Mouse (Mus musculus) cerebellum, adult 2 months (tissue): ENCODE data around the gene Atf7.

Source experiments
- CTCF ChIP-seq: fragments of 200-500 bp; IDR thresholded peaks from 2 replicates; pipeline ENCODE4 v1.5.1; 2011; ENCODE audit warnings: low read depth, mild to moderate bottlenecking, control low read depth, low read length, moderate library complexity, borderline replicate concordance; ENCODE audit not compliant: insufficient read depth
- POLR2A ChIP-seq: fragments of 200-500 bp; IDR thresholded peaks from 2 replicates; pipeline ENCODE4 v1.6.1; 2011; ENCODE audit warnings: low read length, control low read depth, borderline replicate concordance; ENCODE audit not compliant: insufficient read depth

- no peak for TF ChIP-seq CTCF
- TF ChIP-seq POLR2A = no peak
Measured at GRCm38 (mm10) chr15:102519211-102520141, 105.8 kb downstream of the Atf7 start.
